Mouse (Mus musculus) central nervous system, embryonic 18 days (tissue): Measurements from ENCODE around the gene Rasl12. TPM values are rescaled to one million over a fixed set of nuclear protein-coding genes. Genes with fewer than 3 reads are reported as not detected.

Experiments used
- polyA plus RNA-seq: library from polyadenylated mRNA; depleted of rRNA; stranded (reverse); fragments of >200 nt; gene quantifications from 2 replicates; pipeline ENCODE4 v1.2.3, GENCODE M21; 2012; rRNA removed

Rasl12 gene
- polyA plus RNA-seq = 6.5 and 7.2 TPM in 2 replicates

DNA sequence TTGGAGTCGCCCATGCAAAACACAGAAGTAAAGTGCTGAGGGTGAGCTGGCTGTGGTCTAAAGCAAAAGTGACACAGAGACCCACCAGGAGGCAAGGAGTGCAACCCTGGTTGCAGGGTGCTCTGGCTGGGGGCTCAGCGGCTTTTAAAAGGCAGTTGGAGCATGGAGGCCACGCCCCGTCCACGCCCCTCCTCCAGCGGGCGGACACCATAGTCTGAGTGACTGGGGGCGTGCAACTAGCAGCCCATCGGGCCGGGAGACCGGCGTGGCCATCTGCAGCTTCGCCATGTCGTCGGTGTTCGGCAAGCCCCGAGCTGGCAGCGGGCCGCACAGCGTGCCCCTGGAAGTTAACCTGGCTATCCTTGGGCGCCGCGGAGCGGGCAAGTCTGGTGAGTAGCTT lies at the start of gene Rasl12:
Gene Rasl12, plus strand, starts transcription at position 228 of the 400 bp plus-strand sequence.

DNA sequence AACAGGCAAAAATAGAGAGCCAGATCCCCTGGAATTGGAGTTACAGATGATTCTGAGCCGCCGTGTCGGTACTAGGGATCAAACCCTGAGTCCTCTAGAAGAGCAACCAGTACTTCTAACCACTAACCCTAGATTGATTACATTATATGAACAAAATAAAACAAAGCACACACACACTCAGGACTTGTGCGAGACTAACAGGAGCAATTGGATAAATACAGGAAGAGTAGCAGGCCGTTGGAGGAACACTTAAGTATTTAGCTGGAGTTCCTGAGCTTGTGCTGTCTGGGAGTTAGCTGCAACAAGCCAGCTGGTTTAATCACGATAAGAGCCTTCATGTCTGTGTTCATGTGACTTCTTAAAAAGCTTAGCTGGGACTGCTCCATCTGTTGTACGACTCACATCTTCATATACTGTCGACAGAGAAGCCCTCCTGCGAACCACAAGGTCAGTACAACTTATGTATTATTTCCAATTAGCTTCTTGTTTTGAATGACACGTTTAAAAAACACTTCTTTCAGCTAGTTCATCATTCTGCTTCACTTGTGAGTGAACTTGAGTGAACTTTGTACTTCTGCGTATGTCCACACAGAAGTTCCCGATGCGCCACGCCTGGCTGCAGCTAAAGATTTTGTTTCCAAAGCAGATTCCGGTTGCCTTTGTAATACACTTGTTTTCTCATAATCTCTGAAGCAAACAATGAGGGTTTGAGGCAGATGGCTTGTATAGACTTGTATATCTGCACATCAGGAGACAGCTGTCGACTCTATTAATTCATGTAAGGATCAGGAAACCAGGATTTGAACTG lies 37.5 kb upstream of the Rasl12 start, which contains the start of gene Ubap1l:
Gene Ubap1l, plus strand, starts transcription at position 401 of the 808 bp plus-strand sequence.

DNA sequence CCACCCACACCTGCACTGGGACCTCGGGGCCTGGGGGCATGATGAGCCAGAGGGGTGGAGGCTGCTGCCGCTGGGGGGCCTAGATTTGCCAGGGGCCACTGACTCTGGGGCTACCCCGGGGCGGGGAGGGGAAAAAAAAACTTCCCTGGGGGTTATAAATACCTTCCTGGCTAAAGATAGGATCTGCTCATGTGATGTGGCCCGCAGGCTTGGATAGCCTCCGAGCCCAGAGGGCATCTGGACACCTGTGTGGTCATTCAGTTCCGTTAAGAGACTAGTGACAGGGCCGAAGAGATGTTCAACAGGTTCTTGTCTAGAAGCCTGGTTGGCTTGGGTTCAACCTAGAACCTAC lies 6.7 kb upstream of the Rasl12 start, which contains the start of gene Kbtbd13:
Gene Kbtbd13, minus strand, starts transcription at position 40 of the 352 bp plus-strand sequence.

DNA sequence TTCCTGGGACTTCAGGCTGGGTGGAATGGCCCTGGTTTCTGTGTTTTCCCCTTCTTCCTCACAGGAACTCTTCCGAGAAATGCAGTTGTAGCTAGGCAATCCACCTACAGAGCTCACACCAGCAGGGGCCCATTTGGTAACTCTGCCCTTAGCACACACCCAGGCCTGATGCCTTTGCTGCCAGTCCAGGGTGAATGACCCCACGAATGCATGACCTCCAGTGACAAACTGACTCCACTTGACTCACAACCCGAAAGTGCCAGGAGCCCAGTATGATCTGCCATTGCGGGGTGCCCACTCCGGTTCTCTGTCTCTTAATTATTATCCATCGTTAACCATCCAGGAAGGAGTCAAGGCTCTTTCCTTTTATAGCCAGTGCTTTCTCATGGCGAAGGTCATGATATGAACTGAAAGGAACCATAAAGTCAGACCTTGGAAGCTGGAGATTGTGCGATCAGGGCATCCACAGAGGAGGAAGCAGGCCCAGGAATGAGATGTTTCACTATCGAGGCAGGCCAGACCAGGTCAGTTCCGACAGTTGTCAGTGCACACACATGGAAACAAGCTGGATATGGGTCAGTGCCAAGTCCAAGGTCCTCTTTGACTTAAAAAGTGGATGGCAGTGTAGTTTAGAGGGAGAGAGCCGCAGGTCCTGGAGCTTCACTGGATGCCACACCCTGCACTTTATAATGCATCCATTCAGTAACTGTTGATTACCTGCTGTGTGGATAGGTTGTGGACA lies 24.6 kb downstream of the Rasl12 start, which contains the start of gene Slc51b:
Gene Slc51b, minus strand, starts transcription at position 196 of the 742 bp plus-strand sequence.

DNA sequence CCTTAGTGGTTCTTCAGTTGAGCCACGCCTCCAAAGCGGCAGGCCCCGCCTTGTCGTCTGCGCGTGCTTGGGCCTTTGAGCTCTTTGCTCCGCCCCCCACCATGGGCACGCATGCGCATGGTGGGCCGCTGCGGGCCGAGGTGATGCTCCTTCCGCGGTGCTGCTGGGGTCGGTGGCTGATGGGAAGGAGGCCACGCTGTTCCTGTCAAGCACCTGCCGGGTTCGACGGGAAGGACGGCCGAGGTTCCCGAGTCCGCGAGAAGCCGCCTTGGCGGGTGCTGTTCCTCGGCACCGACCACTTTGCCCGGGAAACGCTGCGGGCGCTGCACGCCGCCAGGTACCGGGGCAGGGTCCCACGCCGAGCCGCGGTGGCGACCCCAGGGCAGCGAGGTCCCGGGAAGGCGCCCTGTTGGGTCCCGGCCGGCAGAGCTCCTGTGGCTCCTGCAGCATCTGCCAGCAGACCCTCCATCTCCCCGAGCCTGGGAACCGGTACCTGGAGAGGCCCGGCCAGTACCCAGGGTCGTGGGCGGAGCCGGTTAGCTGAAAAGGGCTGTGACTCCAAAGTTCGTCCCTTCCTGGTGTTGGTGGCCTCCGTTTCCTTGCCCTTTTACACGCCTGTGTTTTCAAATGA lies 37.5 kb downstream of the Rasl12 start, which contains the start of gene Mtfmt:
Gene Mtfmt, plus strand, starts transcription at position 112 of the 631 bp plus-strand sequence.

DNA sequence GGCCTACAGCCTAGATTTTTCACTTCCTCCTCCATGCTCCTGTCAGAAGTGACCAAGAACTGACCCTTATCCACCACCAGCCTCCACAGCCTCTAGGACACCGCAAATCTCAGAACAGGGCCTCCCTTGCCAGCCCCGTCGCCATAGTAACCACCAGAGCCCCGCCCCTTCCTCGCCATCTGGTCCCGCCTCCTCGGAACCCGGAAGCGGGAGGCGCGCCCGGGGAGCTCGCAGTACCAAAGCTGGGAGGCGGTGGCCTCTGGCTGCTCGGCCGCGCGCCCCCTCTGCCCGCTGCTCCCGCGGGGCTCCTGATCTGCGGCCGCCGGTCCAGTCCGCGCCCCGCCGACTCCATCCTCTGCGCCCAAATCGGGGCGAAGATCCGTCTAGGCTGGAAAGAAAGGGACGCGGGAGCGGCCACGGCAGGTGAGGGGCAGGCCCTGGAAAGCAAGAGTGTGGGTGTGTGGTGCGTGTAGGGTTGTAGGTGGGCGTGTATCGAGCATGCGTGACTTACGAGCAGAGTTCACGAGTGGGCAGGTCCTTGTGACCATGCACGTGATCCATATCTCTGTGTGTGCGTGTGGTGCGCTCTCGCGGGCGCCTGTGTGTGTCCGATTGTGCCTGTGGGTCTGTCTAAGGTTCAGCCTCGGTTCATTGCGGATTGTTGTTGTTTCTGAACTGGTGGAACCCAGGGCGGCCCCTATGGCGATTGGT lies 62.6 kb downstream of the Rasl12 start, which contains the start of gene Spg21:
Gene Spg21, plus strand, starts transcription at position 216 of the 711 bp plus-strand sequence.

Other genes starting within 250 kb of the Rasl12 start
- gene Parp16, start 203.2 kb upstream of the Rasl12 start, polyA plus RNA-seq = 7.1 and 7.2 TPM in 2 replicates
- 0.17 and 0.44 TPM in 2 replicates for gene Cilp, start 133.3 kb upstream of the Rasl12 start, polyA plus RNA-seq
- gene Clpx, start 104.2 kb upstream of the Rasl12 start, polyA plus RNA-seq = 18.9 and 21.6 TPM in 2 replicates
- 14.4 and 15.0 TPM in 2 replicates for gene Pdcd7, start 52.4 kb upstream of the Rasl12 start, polyA plus RNA-seq
- 10.0 and 13.3 TPM in 2 replicates for gene Ubap1l, start 37.5 kb upstream of the Rasl12 start, polyA plus RNA-seq
- gene Kbtbd13, start 6.9 kb upstream of the Rasl12 start, polyA plus RNA-seq = 0.71 and 0.73 TPM in 2 replicates
- gene Slc51b, start 24.4 kb downstream of the Rasl12 start, polyA plus RNA-seq = not detected in 2 replicates
- 22.2 and 23.2 TPM in 2 replicates for gene Mtfmt, start 37.3 kb downstream of the Rasl12 start, polyA plus RNA-seq
- 45.7 and 50.9 TPM in 2 replicates for gene Spg21, start 62.4 kb downstream of the Rasl12 start, polyA plus RNA-seq
- 2.4 and 2.9 TPM in 2 replicates for gene Ankdd1a, start 121.7 kb downstream of the Rasl12 start, polyA plus RNA-seq
- 4.1 and 4.8 TPM in 2 replicates for gene Plekho2, start 181.5 kb downstream of the Rasl12 start, polyA plus RNA-seq
- 2.2 and 2.4 TPM in 2 replicates for gene Pif1, start 188.7 kb downstream of the Rasl12 start, polyA plus RNA-seq
- gene Rbpms2, start 231.1 kb downstream of the Rasl12 start, polyA plus RNA-seq = 3.1 and 3.3 TPM in 2 replicates